Mouse (Mus musculus) MEL (cell line): ENCODE results near the gene Pelo. TPM values are rescaled to one million over a fixed set of nuclear protein-coding genes. Genes with fewer than 3 reads are reported as not detected.

Source experiments
- DNase-seq: peaks from one replicate; pipeline ENCODE4 v3.0.0; 2011; ENCODE audit warnings: low read depth, low spot score
- H3K27ac ChIP-seq: 2 replicates; pipeline ENCODE4 v1.5.1; 2012; ENCODE audit warnings: low read depth, mild to moderate bottlenecking, control low read depth, low read length, moderate library complexity; ENCODE audit not compliant: control insufficient read depth
- H3K27me3 ChIP-seq, 2 experiments: fragments of 150-350 bp in 1 of 2; sonication (generic) in 1 of 2; 2 replicates each; pipeline ENCODE4 v1.6.1; 2012; ENCODE audit warnings: low read length in 2 of 2, mild to moderate bottlenecking in 2 of 2, improper control_type of control experiment in 1 of 2, moderate library complexity in 1 of 2; ENCODE audit not compliant: insufficient read depth in 2 of 2, control insufficient read depth in 1 of 2
- H3K36me3 ChIP-seq, 2 experiments: 2 replicates each; pipeline ENCODE4 v1.6.1; 2012 to 2014; ENCODE audit warnings: low read length in 2 of 2, improper control_type of control experiment in 1 of 2, inconsistent platforms in 1 of 2, mild to moderate bottlenecking in 1 of 2; ENCODE audit not compliant: insufficient read depth in 2 of 2, control insufficient read depth in 1 of 2
- H3K4me1 ChIP-seq, 2 experiments: fragments of 150-350 bp in 1 of 2; sonication (generic) in 1 of 2; 2 replicates each; pipeline ENCODE4 v1.6.1; 2012; ENCODE audit warnings: low read length in 2 of 2, improper control_type of control experiment in 1 of 2, mild to moderate bottlenecking in 1 of 2; ENCODE audit not compliant: insufficient read depth in 2 of 2, control insufficient read depth in 1 of 2
- H3K4me3 ChIP-seq, 2 experiments: fragments of 150-350 bp in 1 of 2; sonication (generic) in 1 of 2; 2 replicates each; pipeline ENCODE4 v1.5.1; 2012; ENCODE audit warnings: low read depth in 2 of 2, low read length in 2 of 2, mild to moderate bottlenecking in 2 of 2, moderate library complexity in 2 of 2, control low read depth in 1 of 2, improper control_type of control experiment in 1 of 2; ENCODE audit not compliant: control insufficient read depth in 1 of 2, insufficient read depth in 1 of 2
- H3K79me2 ChIP-seq: 2 replicates; pipeline ENCODE4 v1.6.1; 2012; ENCODE audit warnings: mild to moderate bottlenecking, low read length, moderate library complexity; ENCODE audit not compliant: control insufficient read depth, poor library complexity, insufficient read depth
- H3K9ac ChIP-seq: 2 replicates; pipeline ENCODE4 v1.6.1; 2012; ENCODE audit warnings: low read depth, mild to moderate bottlenecking, control low read depth, low read length, moderate library complexity; ENCODE audit not compliant: control insufficient read depth, poor library complexity, severe bottlenecking
- H3K9me3 ChIP-seq: fragments of 150-350 bp; sonication (generic); replicated peaks from 2 replicates; pipeline ENCODE4 v1.6.1; 2012; ENCODE audit warnings: mild to moderate bottlenecking, low read length, improper control_type of control experiment, moderate library complexity; ENCODE audit not compliant: insufficient read depth
- CTCF ChIP-seq, 3 experiments: IDR thresholded peaks in 2 of 3; conservative IDR thresholded peaks in 1 of 3; 2 replicates each; pipeline ENCODE4 v1.5.1; 2011 to 2012; ENCODE audit warnings: low read length in 3 of 3, low read depth in 2 of 3, mild to moderate bottlenecking in 2 of 3, improper control_type of control experiment in 1 of 3, inconsistent platforms in 1 of 3, mixed read lengths in 1 of 3, moderate library complexity in 1 of 3; ENCODE audit not compliant: control insufficient read depth in 1 of 3, insufficient read depth in 1 of 3, poor library complexity in 1 of 3, severe bottlenecking in 1 of 3
- E2F4 ChIP-seq: IDR thresholded peaks from 2 replicates; pipeline ENCODE4 v1.6.1; 2011; ENCODE audit warnings: low read depth, low read length, improper control_type of control experiment, borderline replicate concordance
- EP300 ChIP-seq, 2 experiments: IDR thresholded peaks; 2 replicates each; pipeline ENCODE4 v1.6.1; 2011; ENCODE audit warnings: improper control_type of control experiment in 2 of 2, low read length in 2 of 2, low read depth in 1 of 2, mild to moderate bottlenecking in 1 of 2
- ETS1 ChIP-seq: IDR thresholded peaks from 2 replicates; pipeline ENCODE4 v1.6.1; 2012; ENCODE audit warnings: low read depth, mild to moderate bottlenecking, inconsistent platforms, low read length, improper control_type of control experiment, moderate library complexity
- GATA1 ChIP-seq: IDR thresholded peaks from 2 replicates; pipeline ENCODE4 v1.6.1; 2011; ENCODE audit warnings: low read depth, low read length, improper control_type of control experiment
- HCFC1 ChIP-seq: IDR thresholded peaks from 2 replicates; pipeline ENCODE4 v1.6.1; 2012; ENCODE audit warnings: low read depth, mild to moderate bottlenecking, inconsistent platforms, low read length, improper control_type of control experiment, moderate library complexity
- JUND ChIP-seq: IDR thresholded peaks from 2 replicates; pipeline ENCODE4 v1.6.1; 2011; ENCODE audit warnings: low read depth, mild to moderate bottlenecking, improper control_type of control experiment, low read length
- KAT2A ChIP-seq: conservative IDR thresholded peaks from 2 replicates; pipeline ENCODE4 v1.6.1; 2012; ENCODE audit warnings: low read depth, low read length, improper control_type of control experiment, inconsistent platforms
- MAZ ChIP-seq: IDR thresholded peaks from 2 replicates; pipeline ENCODE4 v1.6.1; 2012; ENCODE audit warnings: low read depth, mild to moderate bottlenecking, inconsistent platforms, low read length, improper control_type of control experiment
- MEF2A ChIP-seq: IDR thresholded peaks from 2 replicates; pipeline ENCODE4 v1.6.1; 2014; ENCODE audit warnings: low read depth, mild to moderate bottlenecking, inconsistent platforms, low read length, improper control_type of control experiment; ENCODE audit not compliant: poor library complexity, insufficient replicate concordance, severe bottlenecking; ENCODE audit errors: extremely low read depth
- MXI1 ChIP-seq: IDR thresholded peaks from 2 replicates; pipeline ENCODE4 v1.6.1; 2011; ENCODE audit warnings: mild to moderate bottlenecking, low read depth, low read length, improper control_type of control experiment
- MYB ChIP-seq: IDR thresholded peaks from 2 replicates; pipeline ENCODE4 v1.6.1; 2011; ENCODE audit warnings: mild to moderate bottlenecking, low read depth, low read length, improper control_type of control experiment
- NELFE ChIP-seq: IDR thresholded peaks from 2 replicates; pipeline ENCODE4 v1.6.1; 2011; ENCODE audit warnings: low read depth, low read length, improper control_type of control experiment
- NRF1 ChIP-seq: IDR thresholded peaks from 2 replicates; pipeline ENCODE4 v1.6.1; 2014; ENCODE audit warnings: low read depth, mild to moderate bottlenecking, inconsistent platforms, low read length, improper control_type of control experiment, moderate library complexity; ENCODE audit not compliant: poor library complexity, insufficient read depth, severe bottlenecking
- POLR2A ChIP-seq, 2 experiments: IDR thresholded peaks; 2 replicates each; pipeline ENCODE4 v1.6.1; 2011 to 2012; ENCODE audit warnings: low read length in 2 of 2, mild to moderate bottlenecking in 2 of 2, control low read depth in 1 of 2, improper control_type of control experiment in 1 of 2, low read depth in 1 of 2, moderate library complexity in 1 of 2; ENCODE audit not compliant: control insufficient read depth in 1 of 2, insufficient read depth in 1 of 2, poor library complexity in 1 of 2
- POLR2AphosphoS2 ChIP-seq: IDR thresholded peaks from 2 replicates; pipeline ENCODE4 v1.6.1; 2011; ENCODE audit warnings: low read length, improper control_type of control experiment
- POLR2AphosphoS5 ChIP-seq: IDR thresholded peaks from 2 replicates; pipeline ENCODE4 v1.6.1; 2012; ENCODE audit warnings: low read depth, borderline replicate concordance, mild to moderate bottlenecking, inconsistent platforms, low read length, moderate library complexity, mixed read lengths
- RCOR1 ChIP-seq: IDR thresholded peaks from 2 replicates; pipeline ENCODE4 v1.6.1; 2012; ENCODE audit warnings: low read depth, mild to moderate bottlenecking, inconsistent platforms, low read length, improper control_type of control experiment
- SMC3 ChIP-seq: IDR thresholded peaks from 2 replicates; pipeline ENCODE4 v1.6.1; 2011; ENCODE audit warnings: low read depth, low read length, improper control_type of control experiment
- TAL1 ChIP-seq: IDR thresholded peaks from 2 replicates; pipeline ENCODE4 v1.6.1; 2012; ENCODE audit warnings: mild to moderate bottlenecking, inconsistent platforms, low read length, moderate library complexity, mixed read lengths
- TBP ChIP-seq: IDR thresholded peaks from 2 replicates; pipeline ENCODE4 v1.8.0; 2011; ENCODE audit warnings: low read depth, low read length, improper control_type of control experiment
- UBTF ChIP-seq: IDR thresholded peaks from 2 replicates; pipeline ENCODE4 v1.6.1; 2012; ENCODE audit warnings: low read depth, mild to moderate bottlenecking, inconsistent platforms, low read length, improper control_type of control experiment, moderate library complexity, borderline replicate concordance; ENCODE audit not compliant: insufficient read depth
- USF1 ChIP-seq: IDR thresholded peaks from 2 replicates; pipeline ENCODE4 v1.6.1; 2014; ENCODE audit warnings: low read depth, mild to moderate bottlenecking, inconsistent platforms, low read length, improper control_type of control experiment, moderate library complexity
- USF2 ChIP-seq, 2 experiments: IDR thresholded peaks; 2 replicates each; pipeline ENCODE4 v1.6.1; 2011 to 2012; ENCODE audit warnings: improper control_type of control experiment in 2 of 2, low read length in 2 of 2, borderline replicate concordance in 1 of 2, inconsistent platforms in 1 of 2, low read depth in 1 of 2, mild to moderate bottlenecking in 1 of 2; ENCODE audit not compliant: insufficient read depth in 1 of 2
- ZC3H11A ChIP-seq: IDR thresholded peaks from 2 replicates; pipeline ENCODE4 v1.6.1; 2012; ENCODE audit warnings: low read depth, mild to moderate bottlenecking, inconsistent platforms, low read length, improper control_type of control experiment
- ZMIZ1 ChIP-seq: IDR thresholded peaks from 2 replicates; pipeline ENCODE4 v1.6.1; 2012; ENCODE audit warnings: low read depth, mild to moderate bottlenecking, inconsistent platforms, low read length, improper control_type of control experiment, moderate library complexity
- ZNF384 ChIP-seq: IDR thresholded peaks from 2 replicates; pipeline ENCODE4 v1.6.1; 2012; ENCODE audit warnings: low read depth, mild to moderate bottlenecking, inconsistent platforms, low read length, improper control_type of control experiment
- polyA plus RNA-seq, 2 experiments: library from polyadenylated mRNA; stranded (reverse) in 1 of 2; unstranded in 1 of 2; fragments of >175 nt in 1 of 2; fragments of >200 nt in 1 of 2; gene quantifications; 2 replicates each; pipeline versions ENCODE4 v1.2.1 to v1.2.4; 2012; ENCODE audit warnings: low replicate concordance in 2 of 2, low read depth in 1 of 2; ENCODE audit not compliant: insufficient read length in 2 of 2, insufficient read depth in 1 of 2, missing spikeins in 1 of 2
- total RNA-seq: library from RNA; depleted of rRNA; stranded (reverse); fragments of 300-350 nt; gene quantifications from 2 replicates; pipeline ENCODE4 v1.2.3, GENCODE M21; 2012

Pelo gene
- total and polyA plus RNA-seq, 3 experiments, result 32.6 to 39.7 TPM; not detected in 1

DNA sequence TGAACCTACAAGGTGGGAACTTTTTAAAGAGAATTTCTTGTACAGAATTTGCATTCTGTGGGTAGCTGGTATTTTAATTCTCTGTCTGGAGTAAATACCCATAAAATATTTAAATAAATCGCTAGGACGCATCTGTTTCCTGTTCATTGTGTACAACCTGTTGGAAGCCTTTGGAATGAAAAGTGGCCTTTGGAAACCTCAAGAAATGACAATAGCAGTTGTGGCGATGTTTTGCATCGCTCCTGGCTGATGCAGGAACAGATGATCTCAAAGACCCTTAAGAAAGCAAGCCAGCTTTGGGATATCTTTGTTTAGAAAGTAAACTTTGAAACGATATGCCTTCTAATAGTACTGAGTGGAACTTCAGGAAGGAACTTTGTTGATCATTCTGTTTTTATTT is 28.8 kb upstream of the Pelo start:
- no peak overlapping the region for H3K27ac ChIP-seq
- no peak overlapping the region for H3K4me3 ChIP-seq
- TF ChIP-seq MXI1 (no peak), ZC3H11A (no peak), UBTF (no peak), HCFC1 (no peak), TBP (no peak), POLR2AphosphoS2 (no peak), JUND (no peak), MEF2A (no peak), GATA1 (no peak), MAZ (no peak), SMC3 (no peak), RCOR1 (no peak), POLR2AphosphoS5 (no peak), ZMIZ1 (no peak)
- H3K27me3 ChIP-seq, result no peaks in the 10 kb centered on the region
- no peaks in the 10 kb centered on the region for H3K4me1 ChIP-seq
- DNase-seq, result no peak
- H3K9ac ChIP-seq, result no peak overlapping the region
- H3K79me2 ChIP-seq, result no peaks in the 10 kb centered on the region
- H3K9me3 ChIP-seq, result no peaks in the 10 kb centered on the region
- H3K36me3 ChIP-seq, result no peaks in the 10 kb centered on the region

DNA sequence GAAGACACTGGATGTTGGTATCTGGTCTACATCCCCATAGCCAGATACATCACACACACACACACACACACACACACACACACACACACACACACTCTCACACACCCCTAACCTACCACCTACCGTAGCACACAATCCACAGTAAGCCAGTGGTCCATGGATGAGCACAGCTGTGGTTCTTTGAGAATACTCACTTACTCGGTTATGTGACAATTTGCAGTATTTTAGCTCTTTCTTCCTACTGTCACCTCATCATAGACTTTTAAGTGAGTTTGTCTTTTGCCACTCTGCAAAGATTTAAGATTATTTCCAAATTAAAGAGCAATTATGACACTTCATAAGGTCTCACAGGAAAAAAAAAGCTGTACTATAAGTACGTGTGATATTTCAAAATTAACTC is 28.2 kb upstream of the Pelo start:
- H3K36me3 ChIP-seq, result no peaks in the 10 kb centered on the region
- TF ChIP-seq NRF1 (no peak), NELFE (no peak), MYB (no peak), UBTF (no peak), ETS1 (no peak), KAT2A (no peak), SMC3 (no peak), TAL1 (no peak), HCFC1 (no peak), USF2 (IDR thresholded peaks at IDR 0.05; ENCODE audit: borderline replicate concordance in 1 of 2, insufficient read depth in 1 of 2, low read depth in 1 of 2, low read length in 2 of 2) (no peak), MAZ (no peak), CTCF (IDR thresholded peaks at IDR 0.05 in 2 of 3, conservative IDR thresholded peaks at IDR 0.05 in 1 of 3; ENCODE audit: control insufficient read depth in 1 of 3, insufficient read depth in 1 of 3, low read depth in 2 of 3, low read length in 3 of 3, poor library complexity in 1 of 3, severe bottlenecking in 1 of 3) (no peak), RCOR1 (no peak), ZNF384 (no peak), POLR2A (IDR thresholded peaks at IDR 0.05; ENCODE audit: control insufficient read depth in 1 of 2, insufficient read depth in 1 of 2, low read depth in 1 of 2, low read length in 2 of 2, poor library complexity in 1 of 2) (no peak), ZMIZ1 (no peak), USF1 (no peak), EP300 (IDR thresholded peaks at IDR 0.05; ENCODE audit: low read depth in 1 of 2, low read length in 2 of 2) (no peak), TBP (no peak), E2F4 (no peak)

More for the DNA sequence above, 28.2 kb upstream of the Pelo start:
- Histone ChIP-seq H3K9ac (no peak overlapping the region), H3K27ac (no peak overlapping the region), H3K9me3 (no peaks in the 10 kb centered on the region), H3K79me2 (no peaks in the 10 kb centered on the region), H3K27me3 (no peaks in the 10 kb centered on the region), H3K4me3 (no peak overlapping the region), H3K4me1 (no peaks in the 10 kb centered on the region)
- no peak for DNase-seq
